Mouse (Mus musculus) cortical plate, adult 2 months (tissue): Measurements from ENCODE around the gene Rpl5.

Experiments used
- CTCF ChIP-seq: fragments of 200-500 bp; IDR thresholded peaks from 2 replicates; pipeline ENCODE4 v1.5.1; 2011; ENCODE audit warnings: mild to moderate bottlenecking, control low read depth, low read length; ENCODE audit not compliant: insufficient read depth; ENCODE audit errors: extremely low read depth
- POLR2A ChIP-seq: fragments of 200-500 bp; IDR thresholded peaks from 2 replicates; pipeline ENCODE4 v1.6.1; 2011; ENCODE audit warnings: mild to moderate bottlenecking, low read length, control low read depth; ENCODE audit not compliant: insufficient read depth; ENCODE audit errors: extremely low read depth

GRCm38 (mm10) chr5:107854556-107854955 is 45.7 kb upstream of the Rpl5 start:
- TF ChIP-seq CTCF (no peak), POLR2A (no peak)
